Mouse (Mus musculus): ENCODE measurements around the gene Pacsin1. TPM values are rescaled to one million over a fixed set of nuclear protein-coding genes. Genes with fewer than 3 reads are reported as not detected.

Gene Pacsin1
- polyA plus RNA-seq, 1 experiment from 2014 or later = 1.2 TPM

GRCm38 (mm10) chr17:27684886-27685549 lies 29.7 kb downstream of the Pacsin1 start:
- H3K27me3 ChIP-seq (ENCODE audit: control insufficient read depth, insufficient read depth, low read length) = peaks cover 32% of the 10 kb centered on the region
- peaks cover 4% of the 10 kb centered on the region; the same call in 1 of the 2 replicates for H3K4me1 ChIP-seq (ENCODE audit: control insufficient read depth, insufficient read depth, low read length)
- peak; percentile 31; the same call in 1 of the 2 replicates for ATAC-seq (ENCODE audit: insufficient read depth, low FRiP score)
- no peaks in the 10 kb centered on the region for H3K36me3 ChIP-seq (ENCODE audit: control insufficient read depth, insufficient read depth, low read length)
- no peak overlapping the region for H3K27ac ChIP-seq (ENCODE audit: low read length)
- peak overlapping the region; percentile 54 for H3K9ac ChIP-seq (ENCODE audit: low read length)
- peak overlapping the region; percentile 67 for H3K4me2 ChIP-seq (ENCODE audit: low read depth, low read length)
- no peaks in the 10 kb centered on the region for H3K9me3 ChIP-seq (replicated peaks; ENCODE audit: control insufficient read depth, low read length)
- peak overlapping the region; percentile 40 for H3K4me3 ChIP-seq (replicated peaks; ENCODE audit: low read length)
- WGBS = under 1% methylated on average over 51 of the region's 53 CpGs

GRCm38 (mm10) chr17:27685550-27685913 lies 30.2 kb downstream of the Pacsin1 start:
- no peaks in the 10 kb centered on the region for H3K36me3 ChIP-seq (ENCODE audit: control insufficient read depth, insufficient read depth, low read length)
- peak overlapping the region; percentile 16 for H3K9ac ChIP-seq (ENCODE audit: low read length)
- peak overlapping the region; percentile 40 for H3K4me3 ChIP-seq (replicated peaks; ENCODE audit: low read length)
- H3K27me3 ChIP-seq (ENCODE audit: control insufficient read depth, insufficient read depth, low read length) = peaks cover 32% of the 10 kb centered on the region
- H3K4me1 ChIP-seq (ENCODE audit: control insufficient read depth, insufficient read depth, low read length) = peaks cover 4% of the 10 kb centered on the region; the same call in 1 of the 2 replicates
- ATAC-seq (ENCODE audit: insufficient read depth, low FRiP score) = peak; percentile 22; the same call in 1 of the 2 replicates
- H3K4me2 ChIP-seq (ENCODE audit: low read depth, low read length) = peak overlapping the region; percentile 67
- no peaks in the 10 kb centered on the region for H3K9me3 ChIP-seq (replicated peaks; ENCODE audit: control insufficient read depth, low read length)
- 3% methylated on average over 11 of the region's 11 CpGs for WGBS
- no peak overlapping the region for H3K27ac ChIP-seq (ENCODE audit: low read length)

DNA sequence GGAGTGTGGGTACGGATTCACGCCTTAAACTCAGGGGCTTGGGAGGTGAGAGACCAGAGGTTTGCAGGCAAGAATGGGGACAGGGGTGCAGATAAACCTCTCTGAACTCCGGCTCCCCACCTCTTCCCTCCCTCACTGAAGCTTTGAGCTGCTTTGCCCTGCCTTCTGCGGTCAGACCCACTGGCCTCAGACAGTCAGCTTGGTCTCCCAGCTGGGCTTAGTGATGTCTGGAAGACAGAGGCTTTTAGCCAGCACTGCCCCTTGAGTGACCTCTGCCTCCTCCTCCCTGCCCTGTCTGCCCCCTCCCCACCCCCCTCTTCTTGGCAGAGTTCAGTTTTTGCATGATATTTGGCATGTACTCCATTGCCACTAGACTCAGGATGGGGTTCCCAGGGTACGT lies 31.1 kb downstream of the Pacsin1 start:
- H3K4me3 ChIP-seq (replicated peaks; ENCODE audit: low read length) = no peak overlapping the region
- no peak overlapping the region for H3K27ac ChIP-seq (ENCODE audit: low read length)
- no peak for ATAC-seq (ENCODE audit: insufficient read depth, low FRiP score)
- H3K4me2 ChIP-seq (ENCODE audit: low read depth, low read length) = no peak overlapping the region
- WGBS = 47% methylated on average over 5 of the region's 5 CpGs
- H3K36me3 ChIP-seq (ENCODE audit: control insufficient read depth, insufficient read depth, low read length) = no peaks in the 10 kb centered on the region
- peaks cover 32% of the 10 kb centered on the region for H3K27me3 ChIP-seq (ENCODE audit: control insufficient read depth, insufficient read depth, low read length)
- H3K4me1 ChIP-seq (ENCODE audit: control insufficient read depth, insufficient read depth, low read length) = peaks cover 4% of the 10 kb centered on the region; the same call in 1 of the 2 replicates
- H3K9ac ChIP-seq (ENCODE audit: low read length) = no peak overlapping the region
- no peaks in the 10 kb centered on the region for H3K9me3 ChIP-seq (replicated peaks; ENCODE audit: control insufficient read depth, low read length)

GRCm38 (mm10) chr17:27690993-27691693 lies 35.8 kb downstream of the Pacsin1 start:
- Histone ChIP-seq H3K9ac (ENCODE audit: low read length) (no peak overlapping the region), H3K4me2 (ENCODE audit: low read depth, low read length) (no peak overlapping the region), H3K36me3 (ENCODE audit: control insufficient read depth, insufficient read depth, low read length) (no peaks in the 10 kb centered on the region), H3K27me3 (ENCODE audit: control insufficient read depth, insufficient read depth, low read length) (peaks cover 11% of the 10 kb centered on the region), H3K4me3 (replicated peaks; ENCODE audit: low read length) (no peak overlapping the region), H3K27ac (ENCODE audit: low read length) (no peak overlapping the region), H3K9me3 (replicated peaks; ENCODE audit: control insufficient read depth, low read length) (no peaks in the 10 kb centered on the region), H3K4me1 (ENCODE audit: control insufficient read depth, insufficient read depth, low read length) (no peaks in the 10 kb centered on the region)
- 65% methylated on average over 14 of the region's 14 CpGs for WGBS
- 0 out of 2 replicates have a peak, but pooled peaks have one; percentile 34 for ATAC-seq (ENCODE audit: insufficient read depth, low FRiP score)

- 84% methylated on average over 17 of the region's 17 CpGs for WGBS
- peaks cover 5% of the 10 kb centered on the region; the same call in 1 of the 2 replicates for H3K9me3 ChIP-seq (replicated peaks; ENCODE audit: control insufficient read depth, low read length)
- no peak for ATAC-seq (ENCODE audit: insufficient read depth, low FRiP score)
Observed at GRCm38 (mm10) chr17:27699641-27700244, 44.4 kb downstream of the Pacsin1 start.

DNA sequence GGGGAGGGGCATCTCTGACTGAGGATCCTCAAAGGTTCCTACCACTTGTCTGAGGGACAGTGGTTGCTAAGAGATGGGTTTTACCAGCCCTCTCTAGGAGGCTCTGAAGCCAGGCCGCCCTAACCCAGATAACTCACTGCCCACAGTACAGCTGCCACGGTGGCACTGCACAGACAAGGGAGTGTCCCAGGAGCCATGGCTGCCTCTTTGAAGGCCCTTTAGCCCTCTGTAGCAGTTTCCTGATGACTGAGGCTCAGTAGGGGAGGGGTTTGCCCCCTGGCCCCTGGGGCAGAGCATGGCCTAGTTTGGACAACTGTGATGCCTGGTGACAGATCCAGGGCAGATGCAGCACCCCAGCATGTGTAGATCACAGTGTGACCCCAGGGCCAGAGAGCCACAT lies 45.5 kb downstream of the Pacsin1 start:
- no peak overlapping the region for H3K4me2 ChIP-seq (ENCODE audit: low read depth, low read length)
- WGBS = 67% methylated on average over 2 of the region's 2 CpGs
- no peaks in the 10 kb centered on the region for H3K27me3 ChIP-seq (ENCODE audit: control insufficient read depth, insufficient read depth, low read length)
- ATAC-seq (ENCODE audit: insufficient read depth, low FRiP score) = no peak
- H3K9me3 ChIP-seq (replicated peaks; ENCODE audit: control insufficient read depth, low read length) = peaks cover 5% of the 10 kb centered on the region; the same call in 1 of the 2 replicates
- H3K4me3 ChIP-seq (replicated peaks; ENCODE audit: low read length) = no peak overlapping the region
- H3K9ac ChIP-seq (ENCODE audit: low read length) = no peak overlapping the region
- H3K4me1 ChIP-seq (ENCODE audit: control insufficient read depth, insufficient read depth, low read length) = no peaks in the 10 kb centered on the region
- no peaks in the 10 kb centered on the region for H3K36me3 ChIP-seq (ENCODE audit: control insufficient read depth, insufficient read depth, low read length)
- H3K27ac ChIP-seq (ENCODE audit: low read length) = no peak overlapping the region

More at GRCm38 (mm10) chr17:27699641-27700244, 44.4 kb downstream of the Pacsin1 start:
- no peak overlapping the region for H3K9ac ChIP-seq (ENCODE audit: low read length)
- H3K4me3 ChIP-seq (replicated peaks; ENCODE audit: low read length) = no peak overlapping the region
- H3K27me3 ChIP-seq (ENCODE audit: control insufficient read depth, insufficient read depth, low read length) = no peaks in the 10 kb centered on the region
- no peak overlapping the region for H3K4me2 ChIP-seq (ENCODE audit: low read depth, low read length)
- H3K4me1 ChIP-seq (ENCODE audit: control insufficient read depth, insufficient read depth, low read length) = no peaks in the 10 kb centered on the region
- H3K27ac ChIP-seq (ENCODE audit: low read length) = no peak overlapping the region
- H3K36me3 ChIP-seq (ENCODE audit: control insufficient read depth, insufficient read depth, low read length) = no peaks in the 10 kb centered on the region

DNA sequence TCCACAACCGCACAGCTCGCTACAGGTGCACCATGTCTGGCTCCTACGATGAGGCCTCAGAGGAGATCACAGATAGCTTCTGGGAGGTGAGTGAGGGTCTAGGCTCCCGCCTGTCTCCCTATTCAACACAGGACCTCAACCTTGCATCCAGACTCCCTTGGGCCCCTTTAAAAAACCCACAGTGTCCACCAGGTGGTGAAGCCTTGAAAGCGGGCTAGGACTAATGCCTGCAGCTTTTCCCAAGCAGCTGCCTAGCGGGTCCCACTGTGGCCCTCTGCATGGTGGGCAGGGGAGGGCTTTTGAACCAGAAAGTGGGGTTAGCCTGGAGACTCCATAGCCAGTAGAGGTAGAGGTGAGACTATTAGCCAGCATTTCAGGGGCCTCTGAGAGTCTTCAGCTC lies 46.5 kb downstream of the Pacsin1 start:
- Histone ChIP-seq H3K9ac (ENCODE audit: low read length) (no peak overlapping the region), H3K9me3 (replicated peaks; ENCODE audit: control insufficient read depth, low read length) (peaks cover 5% of the 10 kb centered on the region; the same call in 1 of the 2 replicates), H3K27me3 (ENCODE audit: control insufficient read depth, insufficient read depth, low read length) (no peaks in the 10 kb centered on the region), H3K4me3 (replicated peaks; ENCODE audit: low read length) (no peak overlapping the region), H3K4me1 (ENCODE audit: control insufficient read depth, insufficient read depth, low read length) (no peaks in the 10 kb centered on the region), H3K36me3 (ENCODE audit: control insufficient read depth, insufficient read depth, low read length) (no peaks in the 10 kb centered on the region), H3K27ac (ENCODE audit: low read length) (no peak overlapping the region), H3K4me2 (ENCODE audit: low read depth, low read length) (no peak overlapping the region)
- ATAC-seq (ENCODE audit: insufficient read depth, low FRiP score) = no peak
- 74% methylated on average over 6 of the region's 6 CpGs for WGBS

DNA sequence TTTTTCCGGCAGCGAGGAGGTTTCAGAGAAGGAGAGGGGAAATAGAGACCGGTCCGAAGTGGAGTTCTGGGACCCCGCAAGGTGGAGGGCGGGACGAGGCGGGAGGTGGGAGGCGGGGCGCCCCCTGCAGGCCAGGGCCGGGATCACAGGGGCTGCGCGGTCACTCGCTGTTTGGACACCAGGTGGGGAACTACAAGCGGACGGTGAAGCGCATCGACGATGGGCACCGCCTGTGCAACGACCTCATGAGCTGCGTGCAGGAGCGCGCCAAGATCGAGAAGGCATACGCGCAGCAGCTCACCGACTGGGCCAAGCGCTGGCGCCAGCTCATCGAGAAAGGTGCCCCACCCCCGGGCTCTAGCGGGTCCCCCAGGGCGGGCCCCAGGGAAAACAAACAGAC lies 47.2 kb downstream of the Pacsin1 start:
- Histone ChIP-seq H3K27me3 (ENCODE audit: control insufficient read depth, insufficient read depth, low read length) (no peaks in the 10 kb centered on the region), H3K9me3 (replicated peaks; ENCODE audit: control insufficient read depth, low read length) (peaks cover 5% of the 10 kb centered on the region; the same call in 1 of the 2 replicates), H3K4me2 (ENCODE audit: low read depth, low read length) (peak overlapping the region; percentile 64), H3K4me3 (replicated peaks; ENCODE audit: low read length) (peak overlapping the region; percentile 33), H3K27ac (ENCODE audit: low read length) (no peak overlapping the region), H3K4me1 (ENCODE audit: control insufficient read depth, insufficient read depth, low read length) (no peaks in the 10 kb centered on the region; the same call in 1 of the 2 replicates), H3K9ac (ENCODE audit: low read length) (peak overlapping the region; percentile 66), H3K36me3 (ENCODE audit: control insufficient read depth, insufficient read depth, low read length) (no peaks in the 10 kb centered on the region)
- under 1% methylated on average over 34 of the region's 34 CpGs for WGBS
- no peak for ATAC-seq (ENCODE audit: insufficient read depth, low FRiP score)
